Mouse (Mus musculus): ENCODE measurements at regions not wholly inside any gene's neighbourhood (a gene's known extent, or its start where the extent isn't known, plus 50 kb on each side); places are given as distances from the start of the nearest gene placed in this dataset.

DNA sequence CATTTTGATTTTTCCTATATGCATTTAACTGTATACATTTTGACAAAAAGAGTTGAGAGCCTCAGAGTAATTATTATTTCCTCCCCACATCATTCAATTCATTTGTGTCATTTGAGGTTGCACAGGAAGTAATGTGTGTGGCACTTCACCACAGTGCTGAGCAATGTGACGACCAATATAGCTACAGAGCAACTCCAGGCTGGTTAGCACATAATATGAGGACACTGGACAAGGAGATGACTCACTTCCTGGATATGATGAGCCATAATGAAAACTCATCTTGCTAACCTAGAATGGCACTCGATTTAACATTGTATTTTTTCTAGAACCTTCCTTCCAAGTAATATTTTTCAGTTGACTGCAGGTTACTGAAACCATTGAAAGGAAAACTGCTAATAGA is 67.6 kb downstream of the Bmp15 start:
- TF ChIP-seq FLI1 (IDR thresholded peaks at IDR 0.05; ENCODE audit: low read length), result no peak
- TF ChIP-seq GATA1 (IDR thresholded peaks at IDR 0.05; ENCODE audit: borderline replicate concordance, low read length), result no peak
